24 mouse cellular contexts compared by ENCODE assay signal in the genomic region with DNA sequence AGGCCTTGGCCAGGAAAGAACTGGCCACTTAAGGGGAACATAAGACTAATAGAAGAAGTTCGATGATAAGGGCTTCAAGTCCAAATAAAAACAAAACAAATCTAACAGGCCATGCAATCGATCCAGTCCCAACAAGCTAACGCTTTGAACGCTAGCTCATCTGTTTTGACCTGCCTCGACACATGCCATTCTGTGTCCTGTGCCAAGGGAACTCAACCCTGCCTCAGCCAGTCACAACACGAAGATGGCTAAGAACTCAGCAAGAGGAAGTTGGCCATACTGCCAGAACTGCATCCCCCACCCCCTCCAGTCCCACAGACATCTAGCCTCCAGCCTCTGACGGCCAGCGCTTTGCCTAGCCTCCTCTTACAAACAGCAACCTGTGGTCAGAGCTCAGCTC.
A peak's percentile ranks its signal among the peaks of the same experiment; 100 is the strongest.
DNase-seq lines count a peak whose midpoint lies in the region; ATAC-seq lines count a peak whose summit lies in the region.
"Had no signal": no experiment of that assay in that cellular context is flagged by ENCODE, and none has a peak within 500 bp of the region (broad histone marks: within the 10 kb centered on the region; RNA-seq: fewer than 3 reads in every experiment).

No protein-coding gene starts in this region.

- no peaks in the 10 kb centered on the region for H3K9me3 ChIP-seq in forebrain, embryonic 15.5 days
- H3K9me3 ChIP-seq in forebrain, embryonic 11.5 days (ENCODE audit: control insufficient read depth, low read length): no peaks in the 10 kb centered on the region
- H3K9me3 ChIP-seq in intestine, embryonic 14.5 days (ENCODE audit: control insufficient read depth, low read length): no peaks in the 10 kb centered on the region
- H3K9me3 ChIP-seq in intestine, embryonic 16.5 days (ENCODE audit: control insufficient read depth, low read length): no peaks in the 10 kb centered on the region
- H3K9me3 ChIP-seq in embryonic facial prominence, embryonic 10.5 days: no peaks in the 10 kb centered on the region
- H3K9me3 ChIP-seq: forebrain, embryonic 12.5 days; hindbrain, embryonic 10.5 days; hindbrain, embryonic 13.5 days had no signal

- no peak overlapping the region for H3K4me3 ChIP-seq in forebrain, embryonic 15.5 days
- H3K4me3 ChIP-seq in forebrain, embryonic 11.5 days (ENCODE audit: low read depth, low read length): no peak overlapping the region
- H3K4me3 ChIP-seq in intestine, embryonic 14.5 days (ENCODE audit: low read depth, low read length): no peak overlapping the region
- no peak overlapping the region for H3K4me3 ChIP-seq in intestine, embryonic 16.5 days (ENCODE audit: low read length)
- H3K4me3 ChIP-seq in embryonic facial prominence, embryonic 10.5 days: no peak overlapping the region
- H3K4me3 ChIP-seq: forebrain, embryonic 12.5 days; hindbrain, embryonic 10.5 days; hindbrain, embryonic 13.5 days had no signal

- H3K9ac ChIP-seq in forebrain, embryonic 15.5 days (replicated peaks): no peak overlapping the region
- no peak overlapping the region for H3K9ac ChIP-seq in forebrain, embryonic 11.5 days (ENCODE audit: low read length)
- no peak overlapping the region for H3K9ac ChIP-seq in intestine, embryonic 14.5 days (ENCODE audit: low read length)
- H3K9ac ChIP-seq in intestine, embryonic 16.5 days (ENCODE audit: low read depth, low read length): no peak overlapping the region
- H3K9ac ChIP-seq: forebrain, embryonic 12.5 days; hindbrain, embryonic 13.5 days had no signal

- DNase-seq in forebrain, embryonic 11.5 days (ENCODE audit: low spot score): no peak
- peak; percentile 4 for DNase-seq in intestine, embryonic 14.5 days (ENCODE audit: low spot score)
- peak; percentile 6 for DNase-seq in embryonic facial prominence, embryonic 10.5 days (ENCODE audit: low spot score)
- DNase-seq in right cerebral cortex, adult 18-20 months: no peak
- DNase-seq: adrenal gland, adult 8-10 months; adrenal gland, postnatal 25 days; cerebellum, adult 11-12 months; cerebellum, adult 8-10 months; cerebellum, postnatal 10 days; cerebellum, postnatal 36 days; embryo, embryonic 11 days; gastrocnemius, postnatal 10 days; gastrocnemius, postnatal 36 days; heart, adult 18-20 months; heart, postnatal 36 days had no signal

- H3K27ac ChIP-seq in forebrain, embryonic 15.5 days (replicated peaks): 0 out of 2 replicates have a peak overlapping the region, but pooled peaks have one; percentile 23
- H3K27ac ChIP-seq in forebrain, embryonic 11.5 days (ENCODE audit: low read depth, low read length): no peak overlapping the region
- H3K27ac ChIP-seq in intestine, embryonic 14.5 days (ENCODE audit: low read depth): no peak overlapping the region
- no peak overlapping the region for H3K27ac ChIP-seq in intestine, embryonic 16.5 days (ENCODE audit: low read length)
- no peak overlapping the region for H3K27ac ChIP-seq in embryonic facial prominence, embryonic 10.5 days (replicated peaks)
- H3K27ac ChIP-seq: forebrain, embryonic 12.5 days; hindbrain, embryonic 10.5 days; hindbrain, embryonic 13.5 days had no signal

- H3K4me1 ChIP-seq in forebrain, embryonic 15.5 days: peaks cover 9% of the 10 kb centered on the region
- H3K4me1 ChIP-seq in forebrain, embryonic 11.5 days (replicated peaks; ENCODE audit: control insufficient read depth, insufficient read depth, low read length): no peaks in the 10 kb centered on the region
- peaks cover 8% of the 10 kb centered on the region; the same call in 1 of the 2 replicates for H3K4me1 ChIP-seq in intestine, embryonic 14.5 days (replicated peaks; ENCODE audit: control insufficient read depth, insufficient read depth, low read length)
- H3K4me1 ChIP-seq in intestine, embryonic 16.5 days (ENCODE audit: control insufficient read depth, insufficient read depth, low read length): peaks cover 11% of the 10 kb centered on the region; the same call in 1 of the 2 replicates
- H3K4me1 ChIP-seq in embryonic facial prominence, embryonic 10.5 days: peaks cover 12% of the 10 kb centered on the region
- H3K4me1 ChIP-seq: hindbrain, embryonic 13.5 days had no signal

- 76% methylated on average over 8 of the region's 8 CpGs for WGBS in forebrain, embryonic 15.5 days
- WGBS in forebrain, embryonic 11.5 days: 89% methylated on average over 8 of the region's 8 CpGs
- 85% methylated on average over 8 of the region's 8 CpGs for WGBS in intestine, embryonic 14.5 days
- WGBS in intestine, embryonic 16.5 days: 83% methylated on average over 8 of the region's 8 CpGs
- 86% methylated on average over 8 of the region's 8 CpGs for WGBS in embryonic facial prominence, embryonic 10.5 days

- no peak for ATAC-seq in forebrain, embryonic 15.5 days (replicated peaks)
- ATAC-seq in forebrain, embryonic 11.5 days (replicated peaks; ENCODE audit: low FRiP score): no peak
- ATAC-seq in intestine, embryonic 14.5 days (replicated peaks; ENCODE audit: low FRiP score, low TSS enrichment, low read depth): no peak
- no peak for ATAC-seq in intestine, embryonic 16.5 days
- ATAC-seq: activated CD4-positive, CD25-positive, alpha-beta regulatory T cell, adult 4 months; hindbrain, embryonic 16.5 days; intestine, postnatal 0 days had no signal

- H3K4me2 ChIP-seq in forebrain, embryonic 15.5 days (replicated peaks): no peak overlapping the region
- no peak overlapping the region for H3K4me2 ChIP-seq in forebrain, embryonic 11.5 days (ENCODE audit: low read depth, low read length, severe bottlenecking)
- H3K4me2 ChIP-seq in intestine, embryonic 14.5 days (ENCODE audit: low read length): no peak overlapping the region
- H3K4me2 ChIP-seq in intestine, embryonic 16.5 days (ENCODE audit: low read depth, low read length): no peak overlapping the region
- H3K4me2 ChIP-seq: forebrain, embryonic 12.5 days; heart, embryonic 11.5 days; hindbrain, embryonic 13.5 days had no signal

- H3K36me3 ChIP-seq in forebrain, embryonic 15.5 days: no peaks in the 10 kb centered on the region
- H3K36me3 ChIP-seq in forebrain, embryonic 11.5 days (ENCODE audit: control insufficient read depth, insufficient read depth, low read length): no peaks in the 10 kb centered on the region
- H3K36me3 ChIP-seq in intestine, embryonic 14.5 days (ENCODE audit: control insufficient read depth, insufficient read depth, low read length): no peaks in the 10 kb centered on the region
- H3K36me3 ChIP-seq in intestine, embryonic 16.5 days (ENCODE audit: control insufficient read depth, insufficient read depth, low read length): no peaks in the 10 kb centered on the region
- no peaks in the 10 kb centered on the region for H3K36me3 ChIP-seq in embryonic facial prominence, embryonic 10.5 days (replicated peaks)
- H3K36me3 ChIP-seq: forebrain, embryonic 12.5 days; hindbrain, embryonic 10.5 days; hindbrain, embryonic 13.5 days had no signal

- H3K27me3 ChIP-seq in forebrain, embryonic 15.5 days: no peaks in the 10 kb centered on the region
- no peaks in the 10 kb centered on the region for H3K27me3 ChIP-seq in forebrain, embryonic 11.5 days (ENCODE audit: control insufficient read depth, insufficient read depth, low read length)
- no peaks in the 10 kb centered on the region for H3K27me3 ChIP-seq in intestine, embryonic 14.5 days (replicated peaks; ENCODE audit: control insufficient read depth, insufficient read depth, low read length)
- no peaks in the 10 kb centered on the region for H3K27me3 ChIP-seq in intestine, embryonic 16.5 days (replicated peaks; ENCODE audit: control insufficient read depth, insufficient read depth, low read length)
- H3K27me3 ChIP-seq in embryonic facial prominence, embryonic 10.5 days (replicated peaks; ENCODE audit: low read depth, poor library complexity, severe bottlenecking): no peaks in the 10 kb centered on the region
- H3K27me3 ChIP-seq: forebrain, embryonic 12.5 days; hindbrain, embryonic 13.5 days had no signal

Comparison
In these comparisons a context has a peak if more than half of its experiments do, and no peak if none do; other contexts are left out.
1. DNase-seq: peak in intestine, embryonic 14.5 days (single experiment) and embryonic facial prominence, embryonic 10.5 days (single experiment); none in forebrain, embryonic 11.5 days (single experiment) and right cerebral cortex, adult 18-20 months (single experiment).